Comparison of ENCODE assay signal across 26 mouse cellular contexts in genomic region chr17:30556512-30556911, GRCm38 (mm10). TPM values are rescaled to one million over a fixed set of nuclear protein-coding genes. Genes with fewer than 3 reads are reported as not detected.
DNase-seq lines count a peak whose midpoint lies in the region; ATAC-seq and TF ChIP-seq lines count a peak whose summit lies in the region.
"Had no signal": no experiment of that assay in that cellular context is flagged by ENCODE, and none has a peak within 500 bp of the region (broad histone marks: within the 10 kb centered on the region; RNA-seq: fewer than 3 reads in every experiment).

No protein-coding gene starts in this region.

- peak overlapping the region; percentile 28; the same call in 1 of the 2 replicates for H3K27ac ChIP-seq in layer of hippocampus, adult 2 months
- H3K27ac ChIP-seq: embryonic facial prominence, embryonic 13.5 days; embryonic facial prominence, embryonic 15.5 days; forebrain, embryonic 10.5 days; forebrain, embryonic 12.5 days had no signal

- peak; percentile 75; the same call in 1 of the 2 replicates for ATAC-seq in frontal cortex, adult (ENCODE audit: low TSS enrichment)
- ATAC-seq: activated CD4-positive, CD25-positive, alpha-beta regulatory T cell, adult 4 months; CD4-positive, CD25-positive, alpha-beta regulatory T cell, adult 4 months; forebrain, embryonic 14.5 days; forebrain, embryonic 16.5 days; Patski had no signal

- DNase-seq in frontal cortex, postnatal 14 days (ENCODE audit: low spot score in 2 of 2), result no peak
- no peak for DNase-seq in layer of hippocampus, adult 2 months (ENCODE audit: low spot score in 2 of 2)
- no peak for DNase-seq in layer of hippocampus, adult 18-20 months (ENCODE audit: low spot score in 2 of 2)
- DNase-seq in brain, adult 2 months (ENCODE audit: low read depth, low spot score), result peak; percentile 36
- DNase-seq: adrenal gland, adult 8-10 months; adrenal gland, postnatal 14 days; adrenal gland, postnatal 36 days; B cell, adult 2 months; cerebellum, adult 11 months; cerebellum, adult 18-20 months; cerebellum, adult 8-10 months; cerebellum, adult 9-11 months; cerebellum, postnatal 14 days; cerebellum, postnatal 36 days; embryo, embryonic 11 days had no signal

- H3K4me3 ChIP-seq in layer of hippocampus, adult 2 months, result no peak overlapping the region
- H3K4me3 ChIP-seq: embryonic facial prominence, embryonic 13.5 days; embryonic facial prominence, embryonic 15.5 days; erythroblast, embryonic 14.5 days; forebrain, embryonic 10.5 days; forebrain, embryonic 12.5 days had no signal

- TF ChIP-seq CTCF in layer of hippocampus, adult 2 months (conservative IDR thresholded peaks at IDR 0.05), result no peak

RNA-seq across cellular contexts. Expression of gene Btbd9, which starts 19.8 kb away (rescaled TPM):
- 100 to 1,000 TPM; 168 to 187 TPM for total RNA-seq in layer of hippocampus, adult 2 months (2021)
- total RNA-seq in layer of hippocampus, adult 18-20 months (2021), result 100 to 1,000 TPM; 153 to 166 TPM
